Mouse (Mus musculus) C2C12 (cell line): ENCODE data around the gene Mapk13. TPM values are rescaled to one million over a fixed set of nuclear protein-coding genes. Genes with fewer than 3 reads are reported as not detected.

ENCODE experiments used
- H3K27me3 ChIP-seq: one replicate; pipeline ENCODE4 v1.6.1; 2011; ENCODE audit not compliant: control insufficient read depth, insufficient read depth, insufficient read length
- H3K36me3 ChIP-seq: one replicate; pipeline ENCODE4 v1.6.1; 2011; ENCODE audit not compliant: control insufficient read depth, insufficient read depth
- H3K4me3 ChIP-seq: one replicate; pipeline ENCODE4 v1.5.1; 2011; ENCODE audit warnings: mild to moderate bottlenecking, control low read depth; ENCODE audit not compliant: poor library complexity, insufficient read depth, severe bottlenecking
- H3K79me2 ChIP-seq: one replicate; pipeline ENCODE4 v1.6.1; 2011; ENCODE audit not compliant: control insufficient read depth, insufficient read depth
- H3K79me3 ChIP-seq: one replicate; pipeline ENCODE4 v1.6.1; 2011; ENCODE audit warnings: low read depth, control low read depth
- H3ac ChIP-seq: one replicate; pipeline ENCODE3; 2011; ENCODE audit warnings: low read depth; ENCODE audit not compliant: control insufficient read depth, insufficient read length
- FOSL1 ChIP-seq: IDR thresholded peaks from one replicate; pipeline ENCODE4 v1.8.0; 2011; ENCODE audit warnings: mild to moderate bottlenecking, low read length; ENCODE audit not compliant: poor library complexity, insufficient read depth, severe bottlenecking
- MAX ChIP-seq: IDR thresholded peaks from one replicate; pipeline ENCODE4 v1.6.1; 2011; ENCODE audit warnings: mild to moderate bottlenecking, control low read depth
- polyA plus RNA-seq: library from polyadenylated mRNA; unstranded; fragments of >200 nt; fragmentation: generic; extraction: Trizol; gene quantifications from one replicate; pipeline ENCODE4 v1.2.1, GENCODE M21; 2012; ENCODE audit warnings: missing spikeins

Mapk13 gene
- polyA plus RNA-seq, 1 experiment, result not detected

GRCm38 (mm10) chr17:28829120-28829519 lies 60.0 kb downstream of the Mapk13 start:
- Histone ChIP-seq H3ac (no peak overlapping the region), H3K79me3 (no peaks in the 10 kb centered on the region), H3K4me3 (no peak overlapping the region), H3K36me3 (peaks cover 60% of the 10 kb centered on the region), H3K79me2 (no peaks in the 10 kb centered on the region), H3K27me3 (no peaks in the 10 kb centered on the region)
- TF ChIP-seq MAX (no peak), FOSL1 (no peak)

Other genes with a start within 250 kb of the Mapk13 start
- not detected for gene Armc12, start 238.5 kb upstream of the Mapk13 start, polyA plus RNA-seq
- not detected for gene Clpsl2, start 219.9 kb upstream of the Mapk13 start, polyA plus RNA-seq
- not detected for gene Clps, start 208.5 kb upstream of the Mapk13 start, polyA plus RNA-seq
- gene Lhfpl5, start 193.7 kb upstream of the Mapk13 start, polyA plus RNA-seq, result 0.06 TPM
- 29.0 TPM for gene Srpk1, start 146.6 kb upstream of the Mapk13 start, polyA plus RNA-seq
- not detected for gene Slc26a8, start 79.1 kb upstream of the Mapk13 start, polyA plus RNA-seq
- 36.7 TPM for gene Mapk14, start 78.0 kb upstream of the Mapk13 start, polyA plus RNA-seq
- 0.15 TPM for gene AC170998.1, start 43.2 kb upstream of the Mapk13 start, polyA plus RNA-seq
- 10.8 TPM for gene Brpf3, start 31.8 kb downstream of the Mapk13 start, polyA plus RNA-seq
- gene Pnpla1, start 89.1 kb downstream of the Mapk13 start, polyA plus RNA-seq, result not detected
- 0.01 TPM for gene 4930539E08Rik, start 146.0 kb downstream of the Mapk13 start, polyA plus RNA-seq
- not detected for gene Pxt1, start 174.5 kb downstream of the Mapk13 start, polyA plus RNA-seq
- 33.0 TPM for gene Kctd20, start 182.7 kb downstream of the Mapk13 start, polyA plus RNA-seq
- gene Stk38, start 238.7 kb downstream of the Mapk13 start, polyA plus RNA-seq, result 19.2 TPM